Mouse (Mus musculus) gonadal fat pad, adult 2 months (tissue): Measurements from ENCODE around the gene Srgap2. TPM values are rescaled to one million over a fixed set of nuclear protein-coding genes. Genes with fewer than 3 reads are reported as not detected.
A peak's percentile ranks its signal among the peaks of the same experiment; 100 is the strongest.
"Not testable (repeated sequence)": the region's sequence is repeated elsewhere in the genome, so short reads cannot be mapped to it uniquely, and the experiment has no call there.

ENCODE experiments used
- DNase-seq: peaks from one replicate; pipeline ENCODE4 v3.0.0-alpha.2; 2012; ENCODE audit warnings: low read depth
- polyA plus RNA-seq: library from polyadenylated mRNA; depleted of rRNA; stranded (reverse); fragments of >200 nt; gene quantifications from 2 replicates; pipeline ENCODE4 v1.2.3, GENCODE M21; 2012; rRNA removed

Gene Srgap2
- 21.9 and 28.4 TPM in 2 replicates for polyA plus RNA-seq

DNA sequence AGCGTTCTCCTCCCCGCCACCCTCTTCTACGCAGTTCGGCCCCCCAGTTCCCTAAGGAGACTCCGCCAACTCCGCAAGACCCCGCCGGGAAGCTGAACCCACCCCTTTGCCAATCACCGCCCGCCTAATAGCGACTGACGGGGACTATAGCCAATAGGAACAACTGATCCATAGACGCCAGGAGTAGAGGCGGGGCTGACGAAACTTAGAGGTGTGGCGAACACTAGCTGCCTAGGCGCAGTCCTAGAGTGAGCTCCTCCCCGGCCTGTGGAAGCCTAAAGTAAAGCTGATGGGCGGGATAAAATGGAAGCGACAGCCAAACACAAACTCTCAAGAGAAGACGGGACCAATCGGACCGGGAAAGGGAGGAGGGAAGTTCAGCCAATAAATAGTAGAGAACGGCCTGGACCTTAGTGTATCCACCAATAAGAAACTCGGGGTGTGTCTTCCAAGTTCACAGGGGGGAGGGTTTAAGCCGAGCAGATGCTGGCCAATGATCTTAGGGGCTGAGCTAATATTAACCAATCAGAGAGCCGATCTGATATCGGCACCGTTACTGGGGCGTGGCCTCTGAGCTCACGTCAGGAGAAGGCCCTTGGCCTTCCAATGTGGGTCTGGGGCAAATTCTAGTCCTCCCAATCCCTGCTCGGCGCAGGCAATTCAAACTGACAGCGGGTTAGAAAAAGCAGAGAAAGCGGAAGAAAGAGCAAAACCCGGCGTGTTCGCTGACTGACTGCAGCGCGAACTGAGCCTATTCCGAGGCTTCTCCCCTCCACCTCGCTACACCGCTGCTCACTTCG lies at the start of gene Srgap2, which contains the start of gene Fam72a:
TSS of gene Srgap2 (minus strand) at position 72 of the 800 bp plus-strand sequence.
TSS of gene Fam72a (plus strand) at position 623 of the 800 bp plus-strand sequence.
- peak; percentile 100 for DNase-seq

DNA sequence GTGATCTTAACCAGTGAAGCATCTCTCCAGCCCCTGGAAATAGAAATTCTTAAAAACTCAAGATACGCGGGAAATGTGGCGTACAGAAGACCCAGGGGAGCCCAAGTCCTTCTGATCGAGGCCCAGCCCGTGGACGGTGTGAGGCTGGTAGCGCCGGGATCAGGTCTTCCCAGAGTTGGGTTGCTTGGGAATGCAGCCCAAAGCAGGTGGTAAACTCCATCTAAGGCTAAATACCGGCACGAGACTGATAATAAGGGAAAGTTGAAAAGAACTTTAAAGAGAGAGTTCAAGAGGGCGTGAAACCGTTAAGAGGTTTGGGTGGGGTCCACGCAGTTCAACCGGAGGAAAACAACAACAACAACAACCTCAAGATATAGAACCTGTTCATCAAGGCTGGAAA lies 46.6 kb upstream of the Srgap2 start:
- no peak for DNase-seq

GRCm38 (mm10) chr1:131570391-131570790 lies 43.2 kb upstream of the Srgap2 start:
- no peak for DNase-seq

GRCm38 (mm10) chr1:131569721-131570120 lies 42.6 kb upstream of the Srgap2 start:
- no peak for DNase-seq

GRCm38 (mm10) chr1:131566056-131566455 lies 38.9 kb upstream of the Srgap2 start:
- DNase-seq, result not testable (repeated sequence)

GRCm38 (mm10) chr1:131562081-131562480 lies 34.9 kb upstream of the Srgap2 start:
- DNase-seq, result no peak

GRCm38 (mm10) chr1:131560500-131560899 lies 33.3 kb upstream of the Srgap2 start:
- DNase-seq, result no peak

DNA sequence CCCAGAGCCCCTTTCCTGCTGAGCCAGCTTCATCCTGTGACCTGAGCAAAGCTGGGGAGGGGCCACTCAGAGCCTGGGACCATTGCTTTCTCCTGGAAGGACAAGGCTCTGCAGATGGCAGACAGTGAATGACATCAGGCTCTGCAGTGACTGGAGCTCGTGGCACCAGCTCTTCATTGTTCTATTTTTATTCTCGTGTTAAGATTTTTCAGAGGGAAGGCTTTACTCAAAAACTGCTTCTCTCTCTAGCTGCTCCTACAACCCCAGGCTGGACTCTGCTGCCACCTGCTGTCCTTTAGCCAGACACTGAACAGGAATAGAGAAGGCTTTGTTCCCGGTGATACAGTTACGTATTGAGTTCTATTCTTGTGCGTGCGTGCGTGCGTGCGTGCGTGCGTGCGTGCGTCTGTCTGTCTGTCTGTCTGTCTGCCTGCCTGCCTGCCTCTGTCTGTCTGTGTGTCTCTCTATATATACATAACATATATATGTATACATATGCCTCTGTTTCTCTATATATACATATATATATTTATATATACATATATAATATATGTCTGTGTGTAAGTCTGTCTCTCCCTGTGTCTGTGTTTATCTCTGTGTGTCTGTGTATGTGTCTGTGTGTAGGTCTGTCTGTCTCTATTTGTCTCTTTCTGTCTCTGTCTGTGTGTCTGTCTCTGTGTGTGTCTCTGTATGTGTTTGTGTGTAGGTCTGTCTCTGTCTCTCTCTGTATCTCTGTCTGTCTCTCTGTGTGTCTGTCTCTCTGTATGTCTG lies 28.1 kb upstream of the Srgap2 start:
- no peak for DNase-seq

GRCm38 (mm10) chr1:131553428-131553827 lies 26.3 kb upstream of the Srgap2 start:
- DNase-seq, result no peak

- DNase-seq, result no peak
Measured at GRCm38 (mm10) chr1:131551956-131552355, 24.8 kb upstream of the Srgap2 start.

DNA sequence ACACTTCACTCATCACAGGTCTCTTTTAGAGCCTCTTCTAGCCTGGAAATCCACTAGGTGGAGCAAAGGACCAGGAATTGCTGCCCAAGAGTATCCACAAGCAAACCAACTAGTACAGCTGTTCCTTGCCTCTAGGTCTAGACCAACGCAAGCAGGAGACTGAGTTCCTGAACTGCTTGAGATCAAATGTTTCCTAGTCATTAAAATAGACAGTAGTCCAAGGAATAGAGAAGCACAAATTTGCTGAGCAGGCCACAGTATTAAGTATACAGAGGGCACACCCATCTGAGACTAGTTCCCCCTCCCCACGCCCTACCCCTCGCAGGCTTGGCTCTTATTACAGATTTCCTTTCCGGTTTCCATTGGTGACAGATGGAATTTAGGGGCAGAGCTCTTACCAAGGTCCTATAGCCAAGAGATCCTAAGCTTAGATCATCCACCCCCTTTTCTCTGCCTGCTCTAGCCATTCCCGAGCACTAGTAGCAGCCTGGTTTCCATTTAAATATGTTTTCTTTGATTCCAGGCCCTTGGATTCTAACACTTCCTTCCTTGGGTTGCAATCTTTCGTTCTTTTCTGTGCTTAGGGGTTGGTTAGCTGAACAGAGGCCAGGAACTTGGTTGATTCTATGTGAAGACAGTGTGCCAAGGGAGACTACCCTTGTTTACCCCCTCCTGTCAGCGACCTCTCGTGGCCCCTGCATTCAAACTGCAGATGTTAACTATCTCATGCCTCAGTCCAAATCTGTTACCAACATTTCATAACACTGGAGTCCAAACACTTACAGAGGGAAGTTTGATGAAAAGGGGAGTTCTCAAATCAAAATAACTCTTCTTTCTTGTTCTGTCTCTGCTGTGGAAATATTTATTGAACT lies 21.6 kb upstream of the Srgap2 start:
- DNase-seq, result no peak

DNA sequence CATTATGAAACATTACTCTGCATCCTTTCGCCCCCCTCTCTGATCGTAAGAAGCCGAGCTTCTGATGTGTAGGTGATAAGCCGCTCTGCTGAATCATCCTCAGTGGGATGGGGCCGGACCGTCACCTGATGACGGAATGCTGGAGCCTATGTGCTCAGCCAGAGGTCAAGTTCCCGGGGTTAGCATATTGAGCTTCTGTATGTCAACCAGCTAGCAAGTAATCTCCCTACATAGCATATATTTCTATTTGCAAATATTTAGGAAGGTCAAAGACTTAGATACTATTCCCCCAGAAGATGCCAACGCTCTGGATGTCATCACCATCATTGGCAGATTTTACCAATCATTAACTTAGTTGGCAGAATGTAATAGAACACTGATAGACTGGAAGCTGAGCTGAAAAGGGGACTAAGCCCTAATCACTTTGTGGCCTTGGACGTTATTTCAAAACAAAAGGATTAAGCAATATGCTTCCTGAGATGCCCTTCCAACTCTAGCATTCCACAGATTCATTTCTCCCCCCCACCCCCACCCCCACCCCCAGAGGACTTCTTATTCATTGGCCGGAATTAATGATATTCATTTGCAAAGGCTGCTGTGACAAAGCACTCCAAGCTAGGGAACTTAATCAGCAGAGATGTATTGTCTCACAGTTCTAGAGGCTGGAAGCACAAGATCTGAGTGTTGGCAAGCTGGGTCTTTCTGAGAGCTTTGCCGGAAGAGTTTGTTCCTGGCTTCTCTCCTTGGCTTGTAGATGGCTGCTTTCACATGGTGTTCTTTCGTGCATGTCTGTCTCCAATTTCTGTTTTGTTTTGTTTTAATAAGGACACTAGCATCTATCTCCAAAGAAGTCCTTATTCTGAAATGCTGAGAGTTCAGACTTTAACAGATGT lies 19.9 kb upstream of the Srgap2 start:
- no peak for DNase-seq

- DNase-seq, result no peak
Measured at GRCm38 (mm10) chr1:131543886-131544565, 16.9 kb upstream of the Srgap2 start.

- no peak for DNase-seq
Measured at GRCm38 (mm10) chr1:131541903-131542302, 14.8 kb upstream of the Srgap2 start.

DNA sequence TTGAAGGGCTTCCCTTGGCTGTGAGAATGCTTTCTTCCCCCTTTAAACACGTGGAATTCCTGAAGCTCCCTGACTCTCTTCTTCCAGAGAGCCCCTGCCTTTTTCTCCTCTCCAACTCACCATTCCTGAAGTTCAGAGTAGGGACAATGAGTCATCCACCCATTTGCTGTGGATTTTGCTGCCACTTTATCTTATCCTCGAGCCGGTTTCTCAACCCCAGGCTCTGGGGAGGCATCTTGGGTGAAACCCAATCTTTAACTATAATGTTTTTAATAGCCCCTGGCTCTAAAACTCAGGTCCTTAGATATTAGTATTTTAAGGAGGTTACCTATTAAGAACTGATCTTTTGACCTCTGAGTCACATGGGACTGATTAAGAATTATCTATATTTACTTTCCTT lies 14.3 kb upstream of the Srgap2 start:
- DNase-seq, result no peak

GRCm38 (mm10) chr1:131540795-131541194 lies 13.6 kb upstream of the Srgap2 start:
- no peak for DNase-seq

DNA sequence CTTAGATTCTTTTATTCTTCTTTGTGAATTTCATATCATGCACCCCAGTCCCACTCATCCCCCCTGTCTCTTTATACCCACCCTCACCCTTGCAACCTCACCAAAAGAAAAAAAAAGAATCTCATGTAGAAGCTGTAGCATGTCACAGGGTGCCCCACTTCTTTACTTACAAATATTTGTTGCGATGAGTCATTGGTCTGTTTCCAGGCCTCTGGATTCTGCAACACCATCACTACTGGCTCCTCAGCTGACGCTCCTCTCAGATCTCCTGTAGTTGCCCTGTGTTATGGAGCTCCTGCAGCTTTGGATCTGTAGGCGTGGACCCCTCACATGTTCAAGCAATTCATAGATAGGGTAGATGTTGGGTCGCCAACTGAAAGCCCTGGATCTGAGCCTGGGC lies 12.6 kb upstream of the Srgap2 start:
- DNase-seq, result no peak

DNA sequence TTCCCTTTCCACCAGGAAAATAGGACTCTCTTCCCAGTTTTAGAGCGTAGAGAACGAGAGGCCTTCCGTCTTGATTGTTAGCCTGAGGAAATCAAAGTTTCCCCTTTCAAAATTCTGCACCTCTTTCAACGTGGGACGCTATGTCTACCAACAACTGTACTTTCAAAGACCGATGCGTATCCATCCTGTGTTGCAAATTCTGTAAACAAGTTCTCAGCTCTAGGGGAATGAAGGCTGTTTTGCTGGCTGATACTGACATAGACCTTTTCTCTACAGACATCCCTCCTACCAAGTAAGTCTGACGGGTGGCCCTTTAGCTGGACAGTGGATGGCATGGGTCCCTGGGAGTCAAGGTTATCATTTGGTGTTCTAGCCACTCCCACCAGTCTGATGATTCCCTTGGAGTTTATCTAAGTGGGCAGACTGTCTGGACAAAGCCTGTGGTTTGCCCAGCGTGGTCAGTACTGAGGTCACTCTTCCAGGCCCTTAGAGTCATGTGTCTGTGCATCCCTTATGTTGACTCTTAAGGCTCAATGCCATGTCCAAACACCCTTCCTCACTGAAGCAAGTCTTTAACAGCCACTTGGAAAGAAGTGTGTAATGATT lies 1.5 kb upstream of the Srgap2 start:
- DNase-seq, result no peak

GRCm38 (mm10) chr1:131528081-131528507 lies 942 bp upstream of the Srgap2 start:
- DNase-seq, result no peak
